Mouse (Mus musculus) layer of hippocampus, adult 11-12 months (tissue): ENCODE results near the gene Sec22c.

Source experiments
- DNase-seq: peaks from one replicate; pipeline ENCODE4 v3.0.0; 2022; ENCODE audit warnings: low spot score

Sec22c gene

GRCm38 (mm10) chr9:121647026-121647425, 58.3 kb downstream of the Sec22c start:
- no peak for DNase-seq

GRCm38 (mm10) chr9:121644855-121645254, 60.4 kb downstream of the Sec22c start:
- DNase-seq, result no peak

GRCm38 (mm10) chr9:121642401-121643181, 62.7 kb downstream of the Sec22c start, which contains the start of gene Vipr1:
Gene Vipr1 (plus strand): TSS chr9:121642716.
- peak; percentile 79 for DNase-seq

- peak; percentile 80 for DNase-seq
These were observed 63.3 kb downstream of the Sec22c start, which contains the start of gene Lyzl4 for GRCm38 (mm10) chr9:121642001-121642400. Gene Lyzl4 (minus strand): TSS chr9:121642096.

- DNase-seq, result peak; percentile 39
These were observed 63.9 kb downstream of the Sec22c start for GRCm38 (mm10) chr9:121641235-121641915.

- DNase-seq, result peak; percentile 76
These were observed 65.5 kb downstream of the Sec22c start for GRCm38 (mm10) chr9:121639790-121640189.

GRCm38 (mm10) chr9:121635835-121636576, 69.3 kb downstream of the Sec22c start:
- DNase-seq, result no peak

- no peak for DNase-seq
These were observed 72.0 kb downstream of the Sec22c start for GRCm38 (mm10) chr9:121633306-121633705.

GRCm38 (mm10) chr9:121632891-121633290, 72.4 kb downstream of the Sec22c start:
- DNase-seq, result no peak

GRCm38 (mm10) chr9:121631946-121632345, 73.3 kb downstream of the Sec22c start:
- no peak for DNase-seq

- no peak for DNase-seq
These were observed 74.7 kb downstream of the Sec22c start for GRCm38 (mm10) chr9:121630627-121631026.
